Mouse (Mus musculus): ENCODE measurements around the gene Gna15.

DNA sequence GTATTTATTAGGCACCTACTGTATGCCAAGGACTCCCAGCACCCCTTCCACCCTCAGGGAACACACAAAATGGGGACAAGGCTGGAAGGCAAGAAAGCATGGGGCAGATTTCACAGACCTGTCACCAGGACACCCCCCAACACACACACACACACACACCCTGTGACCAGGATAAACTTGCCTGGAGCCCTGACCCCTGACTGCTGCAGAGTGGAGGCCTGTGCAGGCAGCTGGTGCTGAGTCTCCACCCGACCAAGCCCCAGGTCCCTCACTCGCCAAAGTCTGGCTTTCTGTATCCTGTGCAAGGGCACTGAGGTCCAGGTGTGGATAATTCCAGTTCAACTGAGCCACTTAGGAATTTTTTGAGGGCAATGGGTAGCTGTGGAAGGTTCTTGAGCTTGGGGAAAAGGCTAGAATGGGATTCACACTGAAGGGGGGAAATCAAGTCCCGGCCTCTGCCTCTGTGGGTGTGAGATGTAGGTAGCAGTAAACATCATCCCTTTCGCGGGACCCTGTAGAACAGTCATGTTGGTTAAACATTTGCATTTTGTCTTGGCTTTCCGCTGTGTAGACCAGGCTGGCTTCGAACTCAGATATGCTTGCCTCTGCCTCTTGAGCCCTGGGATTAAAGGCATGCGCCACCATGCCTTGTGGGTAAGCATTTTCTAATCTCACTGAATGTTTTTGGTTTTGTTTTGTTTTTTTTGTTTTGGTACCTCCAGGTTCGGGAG is 45.6 kb upstream of the Gna15 start:
- TF ChIP-seq CTCF (IDR thresholded peaks at IDR 0.05; ENCODE audit: low read depth), result no peak
- TF ChIP-seq EP300 (IDR thresholded peaks at IDR 0.05; ENCODE audit: low read depth), result no peak

All from liver, postnatal 0 days (tissue).